Mouse (Mus musculus) lung, embryonic 14.5 days (tissue): ENCODE measurements around the gene Tcte2. TPM values are rescaled to one million over a fixed set of nuclear protein-coding genes. Genes with fewer than 3 reads are reported as not detected.
A peak's percentile ranks its signal among the peaks of the same experiment; 100 is the strongest.

ENCODE experiments used
- ATAC-seq: fragments of 200-750 bp; cut with Nextera tagmentation; 2 replicates; pipeline ENCODE4 v1.8.0; 2017; ENCODE audit warnings: mild to moderate bottlenecking, moderate TSS enrichment, moderate library complexity; ENCODE audit not compliant: insufficient read depth
- DNase-seq: peaks from one replicate; pipeline ENCODE4 v3.0.0-alpha.2; 2015
- H3K27ac ChIP-seq: fragments of 300-500 bp; sonication (generic); 2 replicates; pipeline ENCODE4 v1.5.1; 2014; ENCODE audit warnings: low read depth, mild to moderate bottlenecking, moderate library complexity
- H3K27me3 ChIP-seq: fragments of 300-500 bp; sonication (generic); 2 replicates; pipeline ENCODE4 v1.6.1; 2014; ENCODE audit warnings: low read length, control low read depth; ENCODE audit not compliant: insufficient read depth
- H3K36me3 ChIP-seq: fragments of 300-500 bp; sonication (generic); 2 replicates; pipeline ENCODE4 v1.6.1; 2014; ENCODE audit warnings: control low read depth; ENCODE audit not compliant: insufficient read depth
- H3K4me1 ChIP-seq: fragments of 300-500 bp; sonication (generic); 2 replicates; pipeline ENCODE4 v1.6.1; 2014; ENCODE audit warnings: antibody characterized with exemption, control low read depth; ENCODE audit not compliant: insufficient read depth
- H3K4me2 ChIP-seq: fragments of 300-500 bp; sonication (generic); 2 replicates; pipeline ENCODE4 v1.6.1; 2014; ENCODE audit warnings: mild to moderate bottlenecking
- H3K4me3 ChIP-seq: fragments of 300-500 bp; sonication (generic); 2 replicates; pipeline ENCODE4 v1.5.1; 2014; ENCODE audit warnings: low read depth, low read length
- H3K9ac ChIP-seq: fragments of 300-500 bp; sonication (generic); 2 replicates; pipeline ENCODE4 v1.6.1; 2014
- H3K9me3 ChIP-seq: fragments of 300-500 bp; sonication (generic); 2 replicates; pipeline ENCODE4 v1.6.1; 2016; ENCODE audit warnings: low read depth, low read length, control low read depth
- CTCF ChIP-seq: IDR thresholded peaks from 2 replicates; pipeline ENCODE4 v1.5.1; 2016; ENCODE audit warnings: antibody characterized with exemption, low read depth
- WGBS: fragments of 180-500 bp; shearing (Covaris S2); extraction: QIAGEN DNeasy Blood & Tissue Kit; methylation state at CpG from one replicate; pipeline ENCODE4 v1.1.7; 2014; 5-methylcytosine and 5-hydroxymethylcytosine counted together
- polyA plus RNA-seq: library from polyadenylated mRNA; unstranded; fragments of >200 nt; fragmentation: Nextera tagmentation; extraction: Ambion mirVana; gene quantifications from 2 replicates; pipeline ENCODE4 v1.2.1, GENCODE M21; 2014

The Tcte2 gene
- polyA plus RNA-seq, 1 experiment from 2014 or later = 5.8 TPM

- DNase-seq = peak; percentile 42
- Histone ChIP-seq H3K9me3 (no peaks in the 10 kb centered on the region), H3K4me1 (peaks cover 35% of the 10 kb centered on the region), H3K27me3 (no peaks in the 10 kb centered on the region), H3K9ac (no peak overlapping the region), H3K27ac (no peak overlapping the region), H3K36me3 (no peaks in the 10 kb centered on the region), H3K4me2 (no peak overlapping the region), H3K4me3 (no peak overlapping the region)
- no peak for ATAC-seq
- TF ChIP-seq CTCF = no peak
- WGBS = 60% methylated on average over 6 of the region's 6 CpGs
These were observed 15.3 kb downstream of the Tcte2 start for GRCm38 (mm10) chr17:13746330-13746729.

GRCm38 (mm10) chr17:13745373-13745772 is 16.3 kb downstream of the Tcte2 start:
- peak; percentile 17 for DNase-seq
- no peaks in the 10 kb centered on the region for H3K27me3 ChIP-seq
- ATAC-seq = no peak
- 0 out of 2 replicates have a peak overlapping the region, but pooled peaks have one; percentile 2 for H3K27ac ChIP-seq
- no peaks in the 10 kb centered on the region for H3K36me3 ChIP-seq
- H3K9me3 ChIP-seq = no peaks in the 10 kb centered on the region
- no peak overlapping the region for H3K9ac ChIP-seq
- TF ChIP-seq CTCF = no peak
- no peak overlapping the region for H3K4me3 ChIP-seq
- no peak overlapping the region for H3K4me2 ChIP-seq
- 48% methylated on average over 2 of the region's 2 CpGs for WGBS
- H3K4me1 ChIP-seq = peaks cover 43% of the 10 kb centered on the region

- H3K27me3 ChIP-seq = no peaks in the 10 kb centered on the region
- H3K9ac ChIP-seq = no peak overlapping the region
- no peaks in the 10 kb centered on the region for H3K9me3 ChIP-seq
- DNase-seq (peak; percentile 92), ATAC-seq (peak; percentile 59)
- no peak for TF ChIP-seq CTCF
- H3K4me3 ChIP-seq = no peak overlapping the region
- H3K4me1 ChIP-seq = peaks cover 43% of the 10 kb centered on the region
- peak overlapping the region; percentile 91 for H3K27ac ChIP-seq
- H3K4me2 ChIP-seq = no peak overlapping the region
- H3K36me3 ChIP-seq = no peaks in the 10 kb centered on the region
- 14% methylated on average over 4 of the region's 4 CpGs for WGBS
These were observed 16.8 kb downstream of the Tcte2 start for GRCm38 (mm10) chr17:13744824-13745223.

GRCm38 (mm10) chr17:13744219-13744618 is 17.4 kb downstream of the Tcte2 start:
- Histone ChIP-seq H3K36me3 (no peaks in the 10 kb centered on the region), H3K4me3 (no peak overlapping the region), H3K4me1 (peaks cover 43% of the 10 kb centered on the region), H3K27me3 (no peaks in the 10 kb centered on the region), H3K27ac (peak overlapping the region; percentile 91), H3K9ac (no peak overlapping the region), H3K9me3 (no peaks in the 10 kb centered on the region), H3K4me2 (no peak overlapping the region)
- DNase-seq = peak; percentile 28
- TF ChIP-seq CTCF = no peak
- ATAC-seq = no peak
- WGBS = 29% methylated on average over 6 of the region's 6 CpGs

GRCm38 (mm10) chr17:13743709-13744079 is 17.9 kb downstream of the Tcte2 start:
- Histone ChIP-seq H3K27ac (peak overlapping the region; percentile 91), H3K9me3 (no peaks in the 10 kb centered on the region), H3K4me1 (peaks cover 43% of the 10 kb centered on the region), H3K4me2 (peak overlapping the region; percentile 35), H3K27me3 (no peaks in the 10 kb centered on the region), H3K9ac (peak overlapping the region; percentile 17; the same call in 1 of the 2 replicates), H3K4me3 (no peak overlapping the region), H3K36me3 (no peaks in the 10 kb centered on the region)
- no peak for TF ChIP-seq CTCF
- 8% methylated on average over 5 of the region's 5 CpGs for WGBS
- ATAC-seq (peak; percentile 66; the same call in 1 of the 2 replicates), DNase-seq (peak; percentile 69)

- ATAC-seq (peak; percentile 6; the same call in 1 of the 2 replicates), DNase-seq (no peak)
- WGBS = 27% methylated on average over 7 of the region's 7 CpGs
- no peaks in the 10 kb centered on the region for H3K36me3 ChIP-seq
- no peak for TF ChIP-seq CTCF
- no peaks in the 10 kb centered on the region for H3K27me3 ChIP-seq
- peak overlapping the region; percentile 17; the same call in 1 of the 2 replicates for H3K9ac ChIP-seq
- no peaks in the 10 kb centered on the region for H3K9me3 ChIP-seq
- peaks cover 43% of the 10 kb centered on the region for H3K4me1 ChIP-seq
- peak overlapping the region; percentile 35 for H3K4me2 ChIP-seq
- peak overlapping the region; percentile 91 for H3K27ac ChIP-seq
- no peak overlapping the region for H3K4me3 ChIP-seq
These were observed 18.5 kb downstream of the Tcte2 start for GRCm38 (mm10) chr17:13742941-13743708.

GRCm38 (mm10) chr17:13742334-13742733 is 19.3 kb downstream of the Tcte2 start:
- H3K4me3 ChIP-seq = no peak overlapping the region
- no peaks in the 10 kb centered on the region for H3K27me3 ChIP-seq
- peaks cover 43% of the 10 kb centered on the region for H3K4me1 ChIP-seq
- no peak for TF ChIP-seq CTCF
- H3K4me2 ChIP-seq = no peak overlapping the region
- DNase-seq (no peak), ATAC-seq (no peak)
- WGBS = 29% methylated on average over 2 of the region's 2 CpGs
- no peak overlapping the region for H3K9ac ChIP-seq
- H3K36me3 ChIP-seq = no peaks in the 10 kb centered on the region
- no peaks in the 10 kb centered on the region for H3K9me3 ChIP-seq
- H3K27ac ChIP-seq = 0 out of 2 replicates have a peak overlapping the region, but pooled peaks have one; percentile 70
